8 mouse cellular contexts compared by ENCODE assay signal in the genomic region with DNA sequence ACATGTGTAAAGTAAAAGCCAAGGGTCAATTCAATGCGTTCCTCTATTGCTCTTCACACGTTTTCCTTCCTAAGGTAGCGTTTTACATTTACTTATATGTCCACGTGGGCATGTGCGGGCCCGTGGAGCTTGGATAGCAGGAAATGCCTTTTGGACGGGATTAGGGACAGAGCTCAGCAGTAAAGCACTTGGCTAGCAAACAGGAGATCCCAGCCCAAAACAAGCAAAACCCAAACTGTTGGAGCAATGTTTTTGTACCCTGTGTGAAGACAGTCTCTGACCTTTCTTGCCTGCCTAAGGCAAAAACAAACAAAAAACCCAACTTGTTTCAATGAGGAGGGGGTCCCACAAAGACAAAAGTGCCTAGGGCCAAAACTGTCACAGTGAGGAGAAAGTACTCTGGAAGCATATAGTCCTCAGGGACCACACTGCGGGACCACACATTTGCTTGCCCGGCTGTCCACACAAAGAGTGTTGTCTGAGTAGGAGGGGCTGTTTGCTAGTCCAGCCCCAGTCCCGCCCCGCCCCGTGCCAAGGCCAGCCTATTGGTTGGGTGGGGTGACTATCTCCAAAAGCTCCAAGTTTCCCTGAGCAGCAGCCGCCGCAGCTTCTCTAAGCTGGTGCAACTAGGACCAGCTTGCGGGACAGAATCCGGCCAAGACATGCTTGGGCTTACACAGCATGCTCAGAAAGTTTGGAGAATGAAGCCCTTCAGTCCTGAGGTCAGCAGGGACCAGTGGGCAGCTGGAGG. TPM values are rescaled to one million over a fixed set of nuclear protein-coding genes. Genes with fewer than 3 reads are reported as not detected.
DNase-seq lines count a peak whose midpoint lies in the region; ATAC-seq lines count a peak whose summit lies in the region.

Gene Hyal1 (plus strand): TSS at position 571 of the 751 bp plus-strand sequence.

- ATAC-seq in embryonic facial prominence, embryonic 14.5 days (ENCODE audit: low read depth), result peak; percentile 75

- no peaks in the 10 kb centered on the region for H3K9me3 ChIP-seq in embryonic facial prominence, embryonic 14.5 days (ENCODE audit: control insufficient read depth, low read length)

- peak within 1 kb of the TSS; percentile 67 for H3K9ac ChIP-seq in embryonic facial prominence, embryonic 14.5 days (ENCODE audit: low read depth, low read length)

- H3K27ac ChIP-seq in embryonic facial prominence, embryonic 14.5 days (replicated peaks; ENCODE audit: low read depth, low read length), result peak within 1 kb of the TSS; percentile 82

- peak within 1 kb of the TSS; percentile 63 for H3K4me2 ChIP-seq in embryonic facial prominence, embryonic 14.5 days (ENCODE audit: low read depth, low read length)

- DNase-seq in spleen, adult 12 weeks (ENCODE audit: low spot score), result peak; percentile 64
- DNase-seq in spleen, adult 18-20 months, result no peak
- DNase-seq in embryonic facial prominence, embryonic 14.5 days (ENCODE audit: low spot score), result peak; percentile 92
- peak; percentile 81 to 84 for DNase-seq in heart, adult 9 months (ENCODE audit: low spot score in 2 of 2)
- peak; percentile 86 for DNase-seq in kidney, adult 9 months
- DNase-seq in lung, postnatal 10 days, result peak; percentile 94
- peak; percentile 79 for DNase-seq in skeletal muscle tissue, adult 2 months (ENCODE audit: low read depth, low spot score)
- DNase-seq in cerebellum, adult 11-12 months, result no peak

- peaks cover 33% of the 10 kb centered on the region for H3K36me3 ChIP-seq in embryonic facial prominence, embryonic 14.5 days (ENCODE audit: control insufficient read depth, insufficient read depth, low read length)

- peak within 1 kb of the TSS; percentile 43 for H3K4me3 ChIP-seq in embryonic facial prominence, embryonic 14.5 days (ENCODE audit: low read depth, low read length)

- peaks cover 11% of the 10 kb centered on the region for H3K4me1 ChIP-seq in embryonic facial prominence, embryonic 14.5 days (ENCODE audit: control insufficient read depth, insufficient read depth, low read length)

- no peaks in the 10 kb centered on the region for H3K27me3 ChIP-seq in embryonic facial prominence, embryonic 14.5 days (replicated peaks; ENCODE audit: control insufficient read depth, insufficient read depth, low read length)

- 21% methylated on average over 13 of the region's 16 CpGs for WGBS in embryonic facial prominence, embryonic 14.5 days

RNA-seq across cellular contexts. Expression of gene Hyal1, which starts in this region (rescaled TPM):
- 5.6 and 6.8 TPM in 2 replicates for polyA plus RNA-seq in embryonic facial prominence, embryonic 14.5 days (2014; fragmentation: Nextera tagmentation; extraction: Ambion mirVana)

Comparison
In these comparisons a context has a peak if more than half of its experiments do, and no peak if none do; other contexts are left out.
1. DNase-seq: peak in spleen, adult 12 weeks (single experiment), embryonic facial prominence, embryonic 14.5 days (single experiment), heart, adult 9 months (2 of 2), kidney, adult 9 months (single experiment), lung, postnatal 10 days (single experiment) and skeletal muscle tissue, adult 2 months (single experiment); none in spleen, adult 18-20 months (0 of 2) and cerebellum, adult 11-12 months (single experiment).